Mouse (Mus musculus) brain, embryonic 14.5 days (tissue): ENCODE measurements around the gene Lemd1.
A peak's percentile ranks its signal among the peaks of the same experiment; 100 is the strongest.

Experiments
- CTCF ChIP-seq: fragments of 200-500 bp; IDR thresholded peaks from 2 replicates; pipeline ENCODE4 v1.5.1; 2012; ENCODE audit warnings: inconsistent platforms, mild to moderate bottlenecking, moderate library complexity, borderline replicate concordance; ENCODE audit not compliant: insufficient read depth, insufficient read length; ENCODE audit errors: extremely low read depth
- POLR2A ChIP-seq: fragments of 200-500 bp; IDR thresholded peaks from 2 replicates; pipeline ENCODE4 v1.6.1; 2012; ENCODE audit warnings: mild to moderate bottlenecking, inconsistent platforms, borderline replicate concordance; ENCODE audit not compliant: poor library complexity, insufficient read depth, insufficient read length, severe bottlenecking; ENCODE audit errors: extremely low read depth

GRCm38 (mm10) chr1:132191786-132192680 is 802 bp downstream of the Lemd1 start:
- TF ChIP-seq CTCF (peak; percentile 58), POLR2A (0 out of 2 replicates have a peak, but pooled peaks have one; percentile 6)
